Mouse (Mus musculus): ENCODE measurements around the gene Tmem37.

GRCm38 (mm10) chr1:120035456-120036034 is 38.3 kb downstream of the Tmem37 start:
- TF ChIP-seq CTCF (IDR thresholded peaks at IDR 0.05; ENCODE audit: insufficient read depth, low read length) (no peak), POLR2A (IDR thresholded peaks at IDR 0.05; ENCODE audit: borderline replicate concordance, extremely low read depth, low read depth, low read length) (no peak)
